Mouse (Mus musculus) MEL (cell line): Measurements from ENCODE around the gene Napa.

Experiments used
- BHLHE40 ChIP-seq: IDR thresholded peaks from 2 replicates; pipeline ENCODE4 v1.6.1; 2012; ENCODE audit warnings: low read depth, mild to moderate bottlenecking, inconsistent platforms, low read length, improper control_type of control experiment, borderline replicate concordance
- CTCF ChIP-seq, 3 experiments: IDR thresholded peaks in 2 of 3; conservative IDR thresholded peaks in 1 of 3; 2 replicates each; pipeline ENCODE4 v1.5.1; 2011 to 2012; ENCODE audit warnings: low read length in 3 of 3, low read depth in 2 of 3, mild to moderate bottlenecking in 2 of 3, improper control_type of control experiment in 1 of 3, inconsistent platforms in 1 of 3, mixed read lengths in 1 of 3, moderate library complexity in 1 of 3; ENCODE audit not compliant: control insufficient read depth in 1 of 3, insufficient read depth in 1 of 3, poor library complexity in 1 of 3, severe bottlenecking in 1 of 3
- ETS1 ChIP-seq: IDR thresholded peaks from 2 replicates; pipeline ENCODE4 v1.6.1; 2012; ENCODE audit warnings: low read depth, mild to moderate bottlenecking, inconsistent platforms, low read length, improper control_type of control experiment, moderate library complexity
- GATA1 ChIP-seq: IDR thresholded peaks from 2 replicates; pipeline ENCODE4 v1.6.1; 2011; ENCODE audit warnings: low read depth, low read length, improper control_type of control experiment
- JUND ChIP-seq: IDR thresholded peaks from 2 replicates; pipeline ENCODE4 v1.6.1; 2011; ENCODE audit warnings: low read depth, mild to moderate bottlenecking, improper control_type of control experiment, low read length
- MYC ChIP-seq: IDR thresholded peaks from 2 replicates; pipeline ENCODE4 v1.6.1; 2011; ENCODE audit warnings: low read depth, mild to moderate bottlenecking, low read length, improper control_type of control experiment, moderate library complexity
- POLR2A ChIP-seq, 2 experiments: IDR thresholded peaks; 2 replicates each; pipeline ENCODE4 v1.6.1; 2011 to 2012; ENCODE audit warnings: low read length in 2 of 2, mild to moderate bottlenecking in 2 of 2, control low read depth in 1 of 2, improper control_type of control experiment in 1 of 2, low read depth in 1 of 2, moderate library complexity in 1 of 2; ENCODE audit not compliant: control insufficient read depth in 1 of 2, insufficient read depth in 1 of 2, poor library complexity in 1 of 2
- TBP ChIP-seq: IDR thresholded peaks from 2 replicates; pipeline ENCODE4 v1.8.0; 2011; ENCODE audit warnings: low read depth, low read length, improper control_type of control experiment

- TF ChIP-seq POLR2A (IDR thresholded peaks at IDR 0.05; ENCODE audit: control insufficient read depth in 1 of 2, insufficient read depth in 1 of 2, low read depth in 1 of 2, low read length in 2 of 2, poor library complexity in 1 of 2), result no peak; a peak in 1 of 4 replicates
- TF ChIP-seq MYC, result no peak
- no peak for TF ChIP-seq GATA1
- 0 out of 2 replicates have a peak, but pooled peaks have one; percentile 16 for TF ChIP-seq TBP
- TF ChIP-seq ETS1, result peak; percentile 61
- TF ChIP-seq CTCF (IDR thresholded peaks at IDR 0.05 in 2 of 3, conservative IDR thresholded peaks at IDR 0.05 in 1 of 3; ENCODE audit: control insufficient read depth in 1 of 3, insufficient read depth in 1 of 3, low read depth in 2 of 3, low read length in 3 of 3, poor library complexity in 1 of 3, severe bottlenecking in 1 of 3), result no peak
- no peak for TF ChIP-seq JUND
- no peak for TF ChIP-seq BHLHE40
Measured at GRCm38 (mm10) chr7:16053105-16053504, 45.2 kb upstream of the Napa start.
